Mouse (Mus musculus) CD4-positive, CD25-positive, alpha-beta regulatory T cell, adult 4 months (primary cell): ENCODE data around the gene Ccar1. TPM values are rescaled to one million over a fixed set of nuclear protein-coding genes. Genes with fewer than 3 reads are reported as not detected.
"Not testable (repeated sequence)": the region's sequence is repeated elsewhere in the genome, so short reads cannot be mapped to it uniquely, and the experiment has no call there.

Source experiments
- ATAC-seq: one replicate; pipeline ENCODE4 v1.8.0; 2017
- polyA plus RNA-seq, 2 experiments: library from polyadenylated mRNA; unstranded; fragments of 100-300 nt; shearing (Covaris generic); gene quantifications; one replicate each; pipeline ENCODE4 v1.2.1; 2017

Ccar1 gene
- polyA plus RNA-seq = 100 to 1,000 TPM; 113 to 124 TPM

DNA sequence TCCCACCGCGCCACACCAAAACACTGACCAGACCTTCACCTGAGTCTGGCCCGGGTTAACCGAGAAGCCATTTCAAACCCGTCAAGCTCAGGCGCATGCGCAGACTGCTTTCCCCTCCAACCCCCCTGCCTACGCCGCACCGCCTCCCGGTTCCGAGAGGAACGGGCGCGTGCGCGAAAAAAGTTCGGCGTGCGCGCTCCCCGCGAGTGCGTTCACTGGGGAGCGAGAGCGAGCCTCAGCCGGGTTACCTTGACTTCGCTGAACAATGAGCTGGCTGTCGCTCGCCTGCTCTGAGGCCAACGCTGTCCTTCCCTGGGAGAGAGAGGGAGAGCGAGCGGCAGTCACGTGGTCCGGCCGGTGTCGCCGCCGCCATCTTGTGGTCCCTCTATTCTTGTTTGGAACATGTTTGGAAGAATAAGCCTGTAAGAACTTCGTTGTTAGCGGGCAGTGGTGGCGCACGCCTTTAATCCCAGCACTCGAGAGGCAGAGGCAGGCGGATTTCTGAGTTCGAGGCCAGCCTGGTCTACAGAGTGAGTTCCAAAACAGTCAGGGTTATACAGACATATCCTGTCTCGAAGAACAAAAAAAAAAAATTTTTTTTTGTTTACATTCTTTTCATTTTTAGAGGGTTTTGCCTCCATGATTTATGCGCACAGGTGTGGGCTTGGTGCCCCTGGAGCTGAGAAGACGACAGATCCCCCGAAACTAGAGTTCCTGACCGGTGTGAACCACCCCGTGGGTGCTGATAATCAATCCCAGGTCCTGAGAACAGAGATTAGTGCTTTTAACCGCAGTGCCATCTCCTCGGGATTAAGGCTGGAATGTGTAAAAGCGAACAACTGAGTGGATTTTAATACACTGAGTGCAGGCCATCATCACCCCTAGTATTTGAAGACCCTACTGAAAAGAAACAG is at the start of gene Ccar1:
TSS of gene Ccar1 (minus strand) at position 110 of the 914 bp plus-strand sequence.
- peak; percentile 98 for ATAC-seq

DNA sequence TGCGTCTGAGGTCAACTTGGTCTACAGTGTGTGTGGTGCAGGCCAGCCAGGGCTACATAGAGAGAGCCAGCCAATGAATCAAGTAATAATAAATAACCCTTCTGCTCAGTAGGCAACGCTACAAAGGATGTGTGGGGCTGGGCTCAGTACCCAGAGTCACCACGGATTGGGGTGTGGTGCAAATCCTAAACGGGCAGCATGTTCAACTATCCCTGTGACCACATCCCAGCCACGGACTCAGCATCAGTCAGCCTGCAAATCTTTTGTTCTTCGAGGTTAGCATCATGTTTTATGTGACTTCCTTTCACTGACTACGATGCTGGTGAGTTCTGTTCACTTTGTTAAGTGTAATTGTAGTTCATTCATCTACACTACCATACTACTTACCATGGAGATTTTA is 48.6 kb upstream of the Ccar1 start:
- no peak for ATAC-seq

GRCm38 (mm10) chr10:62837987-62838386 is 45.9 kb upstream of the Ccar1 start:
- no peak for ATAC-seq

GRCm38 (mm10) chr10:62832783-62833182 is 40.7 kb upstream of the Ccar1 start:
- ATAC-seq = no peak

- no peak for ATAC-seq
These were observed 39.5 kb upstream of the Ccar1 start for GRCm38 (mm10) chr10:62831546-62831945.

DNA sequence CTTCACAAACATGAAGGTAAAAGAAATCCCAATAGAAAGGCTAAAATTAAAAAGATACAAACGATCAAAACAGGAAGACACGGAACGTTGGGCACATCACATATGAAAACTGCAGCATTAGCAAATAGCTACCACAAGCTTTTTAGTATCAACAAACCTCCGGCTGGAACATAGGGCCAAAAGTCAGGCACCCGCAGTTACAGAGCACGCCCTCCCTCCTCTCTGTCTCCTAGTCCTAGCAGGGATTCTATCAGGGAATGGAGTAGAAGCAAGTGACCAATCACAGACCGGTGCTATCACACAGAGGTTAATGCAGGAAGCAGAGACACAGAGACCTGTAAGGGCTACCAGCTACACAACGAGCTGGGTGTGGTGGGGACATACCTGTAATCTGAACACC is 32.4 kb upstream of the Ccar1 start:
- ATAC-seq = no peak

DNA sequence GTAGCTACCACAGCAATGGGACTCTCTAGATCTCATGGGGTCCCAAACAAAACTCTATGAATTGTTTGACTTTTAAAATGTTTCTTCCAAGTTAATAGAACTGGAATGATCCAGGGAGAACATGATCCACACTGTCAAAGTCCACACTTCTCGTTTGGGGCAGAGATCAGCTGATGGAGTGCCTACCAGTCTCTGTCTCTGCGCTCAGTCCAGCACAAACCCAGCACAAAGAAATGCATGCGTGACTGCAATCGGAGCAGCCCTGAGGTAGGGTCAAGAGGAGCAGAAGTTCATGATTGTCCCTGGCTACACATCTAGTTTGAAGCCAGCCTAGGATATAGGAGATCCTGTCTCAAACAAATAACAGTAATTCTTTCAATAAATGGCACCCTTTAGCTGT is 31.3 kb upstream of the Ccar1 start:
- no peak for ATAC-seq

DNA sequence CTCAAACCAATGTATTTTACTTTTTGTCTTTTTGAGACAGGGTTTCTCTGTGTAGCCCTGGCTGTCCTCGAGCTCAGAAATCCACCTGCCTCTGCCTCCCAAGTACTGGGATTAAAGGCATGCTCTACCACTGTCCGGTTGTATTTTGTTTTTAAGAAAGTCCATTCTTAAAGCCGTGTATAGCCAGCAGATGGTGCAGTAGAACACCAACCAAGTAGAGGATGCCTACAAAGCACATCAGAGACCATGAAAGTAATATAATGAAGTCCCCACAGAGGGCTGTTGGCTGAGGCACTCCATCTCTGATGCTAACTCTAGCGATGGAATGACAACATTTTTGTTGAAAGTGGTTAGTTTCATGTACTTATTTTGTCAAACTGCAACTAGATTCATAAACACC is 17.9 kb upstream of the Ccar1 start:
- no peak for ATAC-seq

DNA sequence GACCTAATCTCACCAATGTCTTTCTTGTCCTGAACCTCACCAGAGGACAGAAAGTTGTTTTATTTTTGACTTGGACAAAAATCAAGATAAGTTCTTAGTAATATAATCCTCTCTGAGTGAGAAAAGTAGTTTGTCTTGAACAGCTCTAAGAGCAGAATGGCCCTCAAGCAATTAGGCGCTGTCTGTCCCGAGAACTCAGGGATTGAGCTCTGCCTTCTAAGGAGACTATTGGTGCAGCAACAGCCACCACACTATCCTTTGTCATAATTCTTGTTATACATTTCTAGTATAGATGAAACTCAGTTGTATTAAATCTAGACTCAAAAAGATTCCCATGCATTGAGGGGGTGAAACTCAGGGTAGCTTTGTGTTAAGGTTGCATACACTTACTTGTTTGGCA is 16.7 kb upstream of the Ccar1 start:
- ATAC-seq = no peak

- ATAC-seq = no peak
These were observed 16.2 kb upstream of the Ccar1 start for GRCm38 (mm10) chr10:62808316-62808715.

DNA sequence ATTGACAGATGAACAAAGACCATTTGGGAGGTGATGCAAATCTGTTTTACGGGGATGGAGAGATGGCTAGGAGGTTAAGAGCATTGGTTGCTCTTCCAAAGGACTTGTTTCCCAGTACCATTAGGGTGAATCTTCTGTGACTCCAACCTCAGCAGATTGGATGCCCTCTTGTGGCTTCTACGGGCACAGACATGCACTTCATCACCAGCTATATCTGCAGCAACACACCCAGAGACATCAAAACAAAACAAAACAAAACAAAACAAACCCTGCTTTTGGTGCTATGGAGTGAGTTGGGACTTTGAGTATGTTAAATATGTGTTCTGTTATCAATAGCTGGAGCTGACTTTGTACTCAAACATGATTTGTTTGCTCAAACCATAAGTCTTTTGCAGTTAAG is 12.0 kb upstream of the Ccar1 start:
- no peak for ATAC-seq

GRCm38 (mm10) chr10:62803296-62803695 is 11.2 kb upstream of the Ccar1 start:
- ATAC-seq = no peak

DNA sequence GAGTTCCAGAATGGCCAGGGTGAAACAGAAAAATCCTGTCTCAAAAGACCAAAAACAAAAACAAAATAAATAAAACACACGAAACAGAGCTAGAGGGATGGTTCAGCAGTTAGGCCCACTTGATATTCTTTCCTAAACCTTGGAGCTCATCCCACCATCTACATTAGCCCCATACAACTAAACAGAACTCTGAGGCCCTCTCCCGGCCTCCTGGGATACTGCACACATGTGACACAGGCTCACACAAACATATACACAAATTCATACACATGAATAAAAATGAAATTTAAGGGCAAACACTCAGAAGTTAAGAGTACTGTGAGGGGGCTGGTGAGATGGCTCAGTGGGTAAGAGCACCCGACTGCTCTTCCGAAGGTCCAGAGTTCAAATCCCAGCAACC is 2.1 kb upstream of the Ccar1 start:
- ATAC-seq = no peak

- no peak for ATAC-seq
These were observed 986 bp upstream of the Ccar1 start for GRCm38 (mm10) chr10:62793091-62793453.

GRCm38 (mm10) chr10:62791251-62792176 is 572 bp downstream of the Ccar1 start:
- ATAC-seq = peak; percentile 24

DNA sequence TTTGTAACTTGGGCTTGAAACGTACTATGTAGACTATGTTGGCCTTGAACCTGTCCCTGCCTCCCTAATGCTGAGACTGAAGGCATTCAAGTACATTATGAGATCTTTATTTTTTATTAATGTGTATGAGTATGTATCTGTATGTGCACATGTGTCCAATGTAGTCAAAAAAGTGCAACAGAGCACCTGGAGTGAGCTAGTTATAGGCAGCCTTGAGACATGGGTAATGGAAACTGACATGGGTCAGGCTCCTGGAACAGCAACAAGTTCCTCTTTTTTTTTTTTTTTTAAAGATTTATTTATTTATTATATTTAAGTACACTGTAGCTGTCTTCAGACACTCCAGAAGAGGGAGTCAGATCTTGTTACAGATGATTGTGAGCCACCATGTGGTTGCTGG is 10.3 kb downstream of the Ccar1 start:
- not testable (repeated sequence) for ATAC-seq

DNA sequence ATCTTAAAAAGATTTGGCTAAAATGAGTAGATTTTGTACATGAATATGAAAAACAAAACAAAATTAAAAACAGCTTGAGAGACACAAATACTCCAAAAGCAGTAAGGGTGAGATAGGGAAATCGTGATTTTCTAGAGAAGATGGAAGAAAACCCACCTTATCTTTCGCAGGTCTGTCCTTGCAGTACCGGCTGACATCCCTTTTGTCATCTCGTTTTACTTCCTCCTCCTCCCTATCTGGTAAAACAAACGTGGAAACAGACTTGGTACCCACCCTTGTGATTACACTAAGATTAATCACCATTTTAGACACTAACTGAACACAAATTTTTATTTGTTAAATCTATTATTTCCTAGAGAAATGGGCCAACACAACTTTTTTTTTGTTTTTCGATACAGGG is 41.3 kb downstream of the Ccar1 start:
- ATAC-seq = no peak

DNA sequence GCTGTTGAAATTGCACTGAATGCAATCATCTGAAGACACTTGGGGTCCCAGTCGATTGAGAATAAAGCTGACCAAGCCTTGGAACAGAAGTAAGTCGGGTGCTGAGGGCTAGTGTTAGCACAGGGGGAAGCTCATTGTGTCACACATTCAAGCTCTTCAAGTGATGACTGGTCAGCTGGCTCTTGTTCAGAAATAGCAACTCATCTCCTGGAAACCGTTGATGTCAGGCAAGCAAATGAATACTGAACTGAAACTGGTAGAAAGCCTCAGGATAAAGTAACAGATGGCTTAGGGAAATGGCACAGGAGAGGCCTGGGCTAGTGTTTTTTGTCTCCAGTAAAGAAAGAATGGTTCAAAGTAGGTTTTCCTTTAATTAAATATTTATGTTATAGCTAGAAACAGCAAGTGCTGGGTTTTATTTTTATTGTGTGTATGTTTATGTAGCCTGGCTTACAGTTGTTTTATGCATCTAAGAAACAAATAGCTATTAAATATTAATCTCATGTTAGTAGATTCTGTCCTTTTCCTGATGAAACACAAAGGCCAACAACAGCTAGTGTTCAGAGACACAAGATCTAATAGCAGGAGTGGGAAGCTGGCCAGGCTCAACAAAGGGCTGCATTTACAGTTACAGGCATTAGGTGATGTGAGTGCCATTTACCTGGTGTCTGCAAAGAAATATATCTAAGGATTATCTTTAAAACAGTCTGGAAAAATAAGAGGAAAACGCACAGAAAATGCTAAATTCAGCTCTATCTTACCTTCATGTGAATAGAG is 51.9 kb downstream of the Ccar1 start:
- ATAC-seq = no peak

GRCm38 (mm10) chr10:62736965-62737688 is 55.0 kb downstream of the Ccar1 start:
- ATAC-seq = no peak

- no peak for ATAC-seq
These were observed 61.3 kb downstream of the Ccar1 start for GRCm38 (mm10) chr10:62730826-62731225.

- peak; percentile 58 for ATAC-seq
These were observed 66.1 kb downstream of the Ccar1 start, which contains the start of gene Stox1 for GRCm38 (mm10) chr10:62725771-62726687. Gene Stox1 (minus strand): TSS chr10:62726128.
